Mouse (Mus musculus) liver, embryonic 14.5 days (tissue): ENCODE measurements around the gene Wfdc1. TPM values are rescaled to one million over a fixed set of nuclear protein-coding genes. Genes with fewer than 3 reads are reported as not detected.

Experiments
- ATAC-seq: fragments of 200-750 bp; cut with Nextera tagmentation; 2 replicates; pipeline ENCODE4 v1.8.0; 2017; ENCODE audit warnings: moderate number of reproducible peaks, mild to moderate bottlenecking, moderate library complexity; ENCODE audit not compliant: insufficient read depth
- DNase-seq, 3 experiments: peaks; one replicate each; pipeline ENCODE4 v3.0.0-alpha.2; 2012 to 2013; ENCODE audit warnings: low read depth in 3 of 3, low spot score in 3 of 3
- H3K27ac ChIP-seq: fragments of 300-500 bp; sonication (generic); 2 replicates; pipeline ENCODE4 v1.5.1; 2014; ENCODE audit warnings: moderate library complexity, mild to moderate bottlenecking, control low read depth, inconsistent platforms
- H3K27me3 ChIP-seq: fragments of 300-500 bp; sonication (generic); 2 replicates; pipeline ENCODE4 v1.6.1; 2014; ENCODE audit warnings: mild to moderate bottlenecking, low read length, moderate library complexity; ENCODE audit not compliant: control insufficient read depth, insufficient read depth
- H3K36me3 ChIP-seq: fragments of 300-500 bp; sonication (generic); replicated peaks from 2 replicates; pipeline ENCODE4 v1.6.1; 2014; ENCODE audit warnings: low read depth; ENCODE audit not compliant: control insufficient read depth, insufficient read depth
- H3K4me1 ChIP-seq, 2 experiments: fragments of 200-500 bp in 1 of 2; fragments of 300-500 bp in 1 of 2; sonication (generic) in 1 of 2; replicated peaks; 2 replicates each; pipeline ENCODE4 v1.6.1; 2012 to 2014; ENCODE audit warnings: antibody characterized with exemption in 1 of 2, inconsistent platforms in 1 of 2, low read length in 1 of 2; ENCODE audit not compliant: control insufficient read depth in 2 of 2, insufficient read depth in 2 of 2
- H3K4me2 ChIP-seq: fragments of 300-500 bp; sonication (generic); 2 replicates; pipeline ENCODE4 v1.6.1; 2014; ENCODE audit warnings: low read depth, mild to moderate bottlenecking, control low read depth, moderate library complexity
- H3K4me3 ChIP-seq, 2 experiments: fragments of 200-500 bp in 1 of 2; fragments of 300-500 bp in 1 of 2; sonication (generic) in 1 of 2; 2 replicates each; pipeline ENCODE4 v1.5.1; 2012 to 2014; ENCODE audit warnings: low read depth in 2 of 2, low read length in 2 of 2, mild to moderate bottlenecking in 2 of 2, control low read depth in 1 of 2, inconsistent platforms in 1 of 2, moderate library complexity in 1 of 2; ENCODE audit not compliant: insufficient read depth in 1 of 2
- H3K9ac ChIP-seq: fragments of 300-500 bp; sonication (generic); replicated peaks from 2 replicates; pipeline ENCODE4 v1.6.1; 2014; ENCODE audit warnings: mild to moderate bottlenecking, control low read depth, moderate library complexity
- H3K9me3 ChIP-seq: fragments of 300-500 bp; sonication (generic); 2 replicates; pipeline ENCODE4 v1.6.1; 2016; ENCODE audit warnings: low read length, mixed read lengths; ENCODE audit not compliant: control insufficient read depth
- CTCF ChIP-seq: IDR thresholded peaks from 2 replicates; pipeline ENCODE4 v1.5.1; 2016; ENCODE audit warnings: antibody characterized with exemption, low read depth, control low read depth
- EP300 ChIP-seq: IDR thresholded peaks from 2 replicates; pipeline ENCODE4 v1.6.1; 2016; ENCODE audit warnings: antibody characterized with exemption, low read depth
- WGBS: fragments of 180-500 bp; shearing (Covaris S2); extraction: QIAGEN DNeasy Blood & Tissue Kit; methylation state at CpG from one replicate; pipeline ENCODE4 v1.1.7; 2014; ENCODE audit not compliant: insufficient replicate concordance; 5-methylcytosine and 5-hydroxymethylcytosine counted together
- polyA plus RNA-seq, 2 experiments: library from polyadenylated mRNA; depleted of rRNA in 1 of 2; stranded (reverse) in 1 of 2; unstranded in 1 of 2; fragments of >200 nt; fragmentation: Nextera tagmentation in 1 of 2; extraction: Ambion mirVana in 1 of 2; gene quantifications; 2 replicates each; pipeline versions ENCODE4 v1.2.1 to v1.2.3; 2012 to 2014

The Wfdc1 gene
- polyA plus RNA-seq, 2 experiments, result 0.99 to 2.1 TPM

GRCm38 (mm10) chr8:119694696-119695095 lies 28.5 kb downstream of the Wfdc1 start:
- Histone ChIP-seq H3K27me3 (peaks cover 18% of the 10 kb centered on the region), H3K9ac (no peak overlapping the region), H3K4me3 (no peak overlapping the region), H3K9me3 (no peaks in the 10 kb centered on the region), H3K4me1 (no peaks in the 10 kb centered on the region), H3K4me2 (no peak overlapping the region), H3K27ac (no peak overlapping the region), H3K36me3 (no peaks in the 10 kb centered on the region)
- 54% methylated on average over 7 of the region's 7 CpGs for WGBS
- no peak for ATAC-seq
- no peak for DNase-seq
- TF ChIP-seq EP300 (no peak), CTCF (no peak)

- no peaks in the 10 kb centered on the region for H3K9me3 ChIP-seq
- no peaks in the 10 kb centered on the region for H3K4me1 ChIP-seq
- no peak overlapping the region for H3K27ac ChIP-seq
- 52% methylated on average over 2 of the region's 2 CpGs for WGBS
- H3K27me3 ChIP-seq, result peaks cover 32% of the 10 kb centered on the region
- no peak overlapping the region for H3K9ac ChIP-seq
- no peak overlapping the region for H3K4me2 ChIP-seq
- H3K36me3 ChIP-seq, result no peaks in the 10 kb centered on the region
- no peak overlapping the region for H3K4me3 ChIP-seq
- TF ChIP-seq CTCF (no peak), EP300 (no peak)
- DNase-seq, result no peak
- no peak for ATAC-seq
These were observed 31.0 kb downstream of the Wfdc1 start for GRCm38 (mm10) chr8:119697163-119697562.

GRCm38 (mm10) chr8:119698960-119699359 lies 32.8 kb downstream of the Wfdc1 start:
- ATAC-seq (no peak), DNase-seq (no peak)
- Histone ChIP-seq H3K4me2 (peak overlapping the region; percentile 46), H3K36me3 (no peaks in the 10 kb centered on the region), H3K27ac (no peak overlapping the region), H3K27me3 (peaks cover 32% of the 10 kb centered on the region), H3K9ac (no peak overlapping the region), H3K9me3 (no peaks in the 10 kb centered on the region), H3K4me3 (no peak overlapping the region), H3K4me1 (no peaks in the 10 kb centered on the region)
- 1% methylated on average over 12 of the region's 12 CpGs for WGBS
- TF ChIP-seq CTCF, result peak; percentile 77
- no peak for TF ChIP-seq EP300

GRCm38 (mm10) chr8:119699549-119700134 lies 33.5 kb downstream of the Wfdc1 start, which contains the start of gene Atp2c2:
TSS of gene Atp2c2 (plus strand) at chr8:119700009.
- Histone ChIP-seq H3K4me3 (no peak within 1 kb of the TSS), H3K4me2 (peak within 1 kb of the TSS; percentile 46), H3K9me3 (no peaks in the 10 kb centered on the region), H3K27ac (no peak within 1 kb of the TSS), H3K4me1 (no peaks in the 10 kb centered on the region), H3K36me3 (no peaks in the 10 kb centered on the region), H3K9ac (no peak within 1 kb of the TSS), H3K27me3 (peaks cover 32% of the 10 kb centered on the region)
- DNase-seq (no peak), ATAC-seq (no peak)
- WGBS, result 6% methylated on average over 26 of the region's 26 CpGs
- TF ChIP-seq EP300 (no peak), CTCF (no peak)

- H3K9ac ChIP-seq, result no peak overlapping the region
- no peaks in the 10 kb centered on the region for H3K36me3 ChIP-seq
- no peak overlapping the region for H3K4me3 ChIP-seq
- WGBS, result 41% methylated on average over 7 of the region's 7 CpGs
- peaks cover 31% of the 10 kb centered on the region for H3K27me3 ChIP-seq
- TF ChIP-seq EP300, result no peak
- no peaks in the 10 kb centered on the region for H3K4me1 ChIP-seq
- DNase-seq (no peak), ATAC-seq (no peak)
- H3K9me3 ChIP-seq, result no peaks in the 10 kb centered on the region
- no peak overlapping the region for H3K4me2 ChIP-seq
- H3K27ac ChIP-seq, result no peak overlapping the region
These were observed 36.8 kb downstream of the Wfdc1 start for GRCm38 (mm10) chr8:119702965-119703364.
